Mouse (Mus musculus) testis, adult 2 months (tissue): ENCODE measurements around the gene Chchd3.

Experiments used
- CTCF ChIP-seq: fragments of 200-500 bp; IDR thresholded peaks from 2 replicates; pipeline ENCODE4 v1.5.1; 2012; ENCODE audit warnings: low read depth, mild to moderate bottlenecking, inconsistent platforms, low read length, moderate library complexity; ENCODE audit not compliant: control insufficient read depth, insufficient read depth, insufficient replicate concordance
- POLR2A ChIP-seq: fragments of 200-500 bp; IDR thresholded peaks from 2 replicates; pipeline ENCODE4 v1.6.1; 2012; ENCODE audit warnings: low read depth, mild to moderate bottlenecking, inconsistent platforms, low read length, moderate library complexity; ENCODE audit not compliant: control insufficient read depth

DNA sequence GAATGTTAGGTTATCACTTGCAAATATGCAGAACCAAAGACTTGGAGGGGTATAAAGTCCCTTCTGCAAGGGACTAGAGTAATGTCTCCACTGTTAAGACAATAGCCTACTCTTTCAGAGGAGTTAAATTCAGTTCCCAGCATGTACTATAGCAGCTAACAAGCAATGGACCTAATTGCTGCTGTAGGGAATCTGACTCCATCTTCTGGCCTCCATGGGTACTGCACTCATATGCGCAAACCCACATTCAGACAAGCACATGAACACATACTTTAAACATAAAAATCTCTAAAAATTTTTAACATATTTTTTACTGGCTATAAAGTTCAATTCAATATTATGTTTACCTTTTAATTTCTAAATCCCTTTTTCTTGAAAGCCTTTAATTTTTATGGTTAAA, 310.2 kb downstream of the Chchd3 start:
- no peak for TF ChIP-seq POLR2A
- no peak for TF ChIP-seq CTCF
